Mouse (Mus musculus) midbrain, embryonic 16.5 days (tissue): ENCODE results near the gene Itgae. TPM values are rescaled to one million over a fixed set of nuclear protein-coding genes. Genes with fewer than 3 reads are reported as not detected.

ENCODE experiments used
- ATAC-seq: fragments of 200-750 bp; cut with Nextera tagmentation; 2 replicates; pipeline ENCODE4 v1.8.0; 2017; ENCODE audit warnings: moderate TSS enrichment
- H3K27ac ChIP-seq: fragments of 300-500 bp; sonication (generic); 2 replicates; pipeline ENCODE4 v1.5.1; 2014; ENCODE audit warnings: mild to moderate bottlenecking, low read length, mixed read lengths
- H3K27me3 ChIP-seq: fragments of 300-500 bp; sonication (generic); 2 replicates; pipeline ENCODE4 v1.6.1; 2014; ENCODE audit warnings: low read depth, low read length, mixed read lengths; ENCODE audit not compliant: control insufficient read depth, insufficient read depth
- H3K36me3 ChIP-seq: fragments of 300-500 bp; sonication (generic); 2 replicates; pipeline ENCODE4 v1.6.1; 2014; ENCODE audit warnings: mild to moderate bottlenecking, low read length, moderate library complexity, mixed read lengths; ENCODE audit not compliant: control insufficient read depth, insufficient read depth
- H3K4me1 ChIP-seq: fragments of 300-500 bp; sonication (generic); 2 replicates; pipeline ENCODE4 v1.6.1; 2014; ENCODE audit warnings: mild to moderate bottlenecking, low read length, mixed read lengths; ENCODE audit not compliant: control insufficient read depth, insufficient read depth
- H3K4me2 ChIP-seq: fragments of 300-500 bp; sonication (generic); 2 replicates; pipeline ENCODE4 v1.6.1; 2014; ENCODE audit warnings: mild to moderate bottlenecking, low read length, mixed read lengths
- H3K4me3 ChIP-seq: fragments of 300-500 bp; sonication (generic); 2 replicates; pipeline ENCODE4 v1.5.1; 2014; ENCODE audit warnings: low read depth, mild to moderate bottlenecking, low read length, moderate library complexity, mixed read lengths
- H3K9ac ChIP-seq: fragments of 300-500 bp; sonication (generic); 2 replicates; pipeline ENCODE4 v1.6.1; 2014; ENCODE audit warnings: low read depth, low read length, mixed read lengths
- H3K9me3 ChIP-seq: fragments of 300-500 bp; sonication (generic); replicated peaks from 2 replicates; pipeline ENCODE4 v1.6.1; 2014; ENCODE audit warnings: mild to moderate bottlenecking, low read length, mixed read lengths; ENCODE audit not compliant: control insufficient read depth, poor library complexity, severe bottlenecking
- WGBS: fragments of 180-500 bp; shearing (Covaris S2); extraction: QIAGEN DNeasy Blood & Tissue Kit; methylation state at CpG from one replicate; pipeline ENCODE4 v1.1.7; 2014; 5-methylcytosine and 5-hydroxymethylcytosine counted together
- polyA plus RNA-seq: library from polyadenylated mRNA; unstranded; fragments of >200 nt; fragmentation: Nextera tagmentation; extraction: Ambion mirVana; gene quantifications from 2 replicates; pipeline ENCODE4 v1.2.1, GENCODE M21; 2015

Itgae gene
- polyA plus RNA-seq, 1 experiment from 2014 or later = 0.25 TPM

GRCm38 (mm10) chr11:73172186-73172585 is 81.8 kb downstream of the Itgae start:
- Histone ChIP-seq H3K4me1 (peaks cover 17% of the 10 kb centered on the region), H3K27me3 (no peaks in the 10 kb centered on the region), H3K36me3 (peaks cover 3% of the 10 kb centered on the region; the same call in 1 of the 2 replicates), H3K4me2 (no peak overlapping the region), H3K27ac (no peak overlapping the region), H3K9ac (no peak overlapping the region), H3K9me3 (no peaks in the 10 kb centered on the region), H3K4me3 (no peak overlapping the region)
- WGBS = 66% methylated on average over 5 of the region's 5 CpGs
- no peak for ATAC-seq

- Histone ChIP-seq H3K4me3 (peak overlapping the region; percentile 82), H3K9me3 (no peaks in the 10 kb centered on the region), H3K4me1 (peaks cover 30% of the 10 kb centered on the region), H3K27me3 (no peaks in the 10 kb centered on the region), H3K36me3 (peaks cover 3% of the 10 kb centered on the region; the same call in 1 of the 2 replicates), H3K4me2 (peak overlapping the region; percentile 69), H3K27ac (no peak overlapping the region), H3K9ac (peak overlapping the region; percentile 83)
- no peak for ATAC-seq
- WGBS = 52% methylated on average over 8 of the region's 8 CpGs
Measured at GRCm38 (mm10) chr11:73175612-73176011, 85.2 kb downstream of the Itgae start.

GRCm38 (mm10) chr11:73176186-73176585 is 85.8 kb downstream of the Itgae start:
- no peaks in the 10 kb centered on the region for H3K9me3 ChIP-seq
- H3K27ac ChIP-seq = peak overlapping the region; percentile 83
- ATAC-seq = no peak; the same call in 1 of the 2 replicates
- peaks cover 30% of the 10 kb centered on the region for H3K4me1 ChIP-seq
- H3K27me3 ChIP-seq = no peaks in the 10 kb centered on the region
- WGBS = under 1% methylated on average over 15 of the region's 15 CpGs
- peak overlapping the region; percentile 82 for H3K4me3 ChIP-seq
- peak overlapping the region; percentile 83 for H3K9ac ChIP-seq
- H3K4me2 ChIP-seq = peak overlapping the region; percentile 69
- H3K36me3 ChIP-seq = peaks cover 3% of the 10 kb centered on the region; the same call in 1 of the 2 replicates

- WGBS = under 1% methylated on average over 76 of the region's 81 CpGs
- peak; percentile 97 for ATAC-seq
- peak within 1 kb of the TSS; percentile 82 for H3K4me3 ChIP-seq
- H3K9ac ChIP-seq = peak within 1 kb of the TSS; percentile 89
- peaks cover 3% of the 10 kb centered on the region; the same call in 1 of the 2 replicates for H3K36me3 ChIP-seq
- H3K9me3 ChIP-seq = no peaks in the 10 kb centered on the region
- H3K27ac ChIP-seq = peak within 1 kb of the TSS; percentile 83
- no peaks in the 10 kb centered on the region for H3K27me3 ChIP-seq
- peaks cover 30% of the 10 kb centered on the region for H3K4me1 ChIP-seq
- peak within 1 kb of the TSS; percentile 86 for H3K4me2 ChIP-seq
Measured at GRCm38 (mm10) chr11:73176608-73177508, 86.5 kb downstream of the Itgae start, which contains the start of the genes Emc6 and Tax1bp3. Gene Emc6, minus strand, starts transcription at chr11:73177037. Gene Tax1bp3, plus strand, starts transcription at chr11:73177083.

- ATAC-seq = peak; percentile 64
- peaks cover 30% of the 10 kb centered on the region for H3K4me1 ChIP-seq
- H3K4me3 ChIP-seq = peak overlapping the region; percentile 82
- H3K27ac ChIP-seq = peak overlapping the region; percentile 83
- H3K4me2 ChIP-seq = peak overlapping the region; percentile 86
- H3K9me3 ChIP-seq = no peaks in the 10 kb centered on the region
- peak overlapping the region; percentile 89 for H3K9ac ChIP-seq
- WGBS = 1% methylated on average over 26 of the region's 28 CpGs
- H3K36me3 ChIP-seq = peaks cover 3% of the 10 kb centered on the region; the same call in 1 of the 2 replicates
- no peaks in the 10 kb centered on the region for H3K27me3 ChIP-seq
Measured at GRCm38 (mm10) chr11:73177509-73177875, 87.1 kb downstream of the Itgae start.

GRCm38 (mm10) chr11:73177895-73178294 is 87.5 kb downstream of the Itgae start:
- Histone ChIP-seq H3K4me2 (peak overlapping the region; percentile 86), H3K4me3 (peak overlapping the region; percentile 82), H3K9ac (peak overlapping the region; percentile 89), H3K27ac (peak overlapping the region; percentile 83), H3K36me3 (peaks cover 3% of the 10 kb centered on the region; the same call in 1 of the 2 replicates), H3K27me3 (no peaks in the 10 kb centered on the region), H3K4me1 (peaks cover 30% of the 10 kb centered on the region), H3K9me3 (no peaks in the 10 kb centered on the region)
- ATAC-seq = no peak
- 6% methylated on average over 2 of the region's 2 CpGs for whole genome bisulfite sequencing

GRCm38 (mm10) chr11:73185872-73186615 is 95.7 kb downstream of the Itgae start:
- Histone ChIP-seq H3K4me3 (no peak overlapping the region), H3K27ac (no peak overlapping the region), H3K27me3 (no peaks in the 10 kb centered on the region), H3K36me3 (peaks cover 25% of the 10 kb centered on the region), H3K9ac (no peak overlapping the region), H3K4me1 (no peaks in the 10 kb centered on the region), H3K4me2 (no peak overlapping the region), H3K9me3 (no peaks in the 10 kb centered on the region)
- 92% methylated on average over 10 of the region's 10 CpGs for WGBS
- ATAC-seq = no peak

GRCm38 (mm10) chr11:73187231-73187630 is 96.8 kb downstream of the Itgae start:
- no peak overlapping the region for H3K4me3 ChIP-seq
- H3K27ac ChIP-seq = no peak overlapping the region
- 92% methylated on average over 6 of the region's 6 CpGs for WGBS
- peaks cover 33% of the 10 kb centered on the region for H3K36me3 ChIP-seq
- no peaks in the 10 kb centered on the region for H3K4me1 ChIP-seq
- H3K9me3 ChIP-seq = no peaks in the 10 kb centered on the region
- no peak overlapping the region for H3K4me2 ChIP-seq
- no peak overlapping the region for H3K9ac ChIP-seq
- H3K27me3 ChIP-seq = no peaks in the 10 kb centered on the region
- ATAC-seq = no peak
